Mouse (Mus musculus): Measurements from ENCODE around the gene Myh7b. TPM values are rescaled to one million over a fixed set of nuclear protein-coding genes. Genes with fewer than 3 reads are reported as not detected.

Myh7b gene
- polyA plus RNA-seq, 1 experiment from 2014 or later = 0.69 TPM

- WGBS = 89% methylated on average over 9 of the region's 9 CpGs
- no peak for DNase-seq (ENCODE audit: low spot score)
- no peak overlapping the region for H3K4me3 ChIP-seq
- no peak overlapping the region for H3K27ac ChIP-seq
- H3K9me3 ChIP-seq = no peaks in the 10 kb centered on the region
- H3K36me3 ChIP-seq = no peaks in the 10 kb centered on the region
- peaks cover 16% of the 10 kb centered on the region for H3K4me1 ChIP-seq (replicated peaks)
- H3K27me3 ChIP-seq (ENCODE audit: insufficient read depth, poor library complexity, severe bottlenecking) = peaks cover 20% of the 10 kb centered on the region
Measured at GRCm38 (mm10) chr2:155611834-155612550, 980 bp downstream of the Myh7b start.

DNA sequence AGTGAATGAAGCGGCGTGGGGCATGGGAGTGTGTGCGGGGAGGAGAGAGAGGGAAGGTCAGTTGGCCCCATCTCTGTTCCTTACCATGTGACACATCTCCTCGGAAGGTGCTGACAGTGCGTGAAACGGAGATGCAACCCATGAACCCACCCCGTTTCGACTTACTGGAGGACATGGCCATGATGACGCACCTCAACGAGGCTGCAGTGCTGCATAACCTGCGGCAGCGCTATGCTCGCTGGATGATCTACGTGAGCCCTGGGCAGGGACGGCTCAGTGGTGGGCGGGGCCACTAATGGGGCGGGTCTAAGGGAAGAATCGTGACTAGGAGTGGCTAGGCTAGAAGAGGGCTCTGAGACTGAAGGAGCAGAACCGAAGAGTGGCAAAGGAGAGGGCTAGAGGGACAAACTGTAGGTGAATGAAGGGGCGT is 2.3 kb downstream of the Myh7b start:
- Histone ChIP-seq H3K27me3 (ENCODE audit: insufficient read depth, poor library complexity, severe bottlenecking) (peaks cover 24% of the 10 kb centered on the region), H3K27ac (peak overlapping the region; percentile 56), H3K36me3 (no peaks in the 10 kb centered on the region), H3K4me1 (replicated peaks) (peaks cover 16% of the 10 kb centered on the region), H3K4me3 (peak overlapping the region; percentile 49), H3K9me3 (no peaks in the 10 kb centered on the region)
- WGBS = 7% methylated on average over 20 of the region's 20 CpGs
- DNase-seq (ENCODE audit: low spot score) = peak; percentile 59

DNA sequence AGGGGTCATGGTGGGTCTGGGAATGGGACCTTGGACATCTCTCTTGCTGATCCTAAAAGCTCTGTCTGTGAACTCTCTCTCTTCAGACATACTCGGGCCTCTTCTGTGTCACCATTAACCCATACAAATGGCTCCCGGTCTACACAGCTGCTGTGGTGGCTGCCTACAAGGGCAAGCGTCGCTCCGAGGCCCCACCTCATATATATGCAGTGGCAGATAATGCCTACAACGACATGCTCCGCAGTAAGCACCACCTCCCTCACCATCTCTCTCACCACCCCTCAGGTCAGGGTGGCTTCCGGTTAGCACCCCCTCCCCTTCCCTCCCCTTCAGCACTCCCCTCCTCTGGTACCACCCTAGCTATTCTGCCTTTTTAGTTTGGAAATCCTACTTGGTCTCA is 2.9 kb downstream of the Myh7b start:
- Histone ChIP-seq H3K27me3 (ENCODE audit: insufficient read depth, poor library complexity, severe bottlenecking) (peaks cover 24% of the 10 kb centered on the region), H3K4me1 (replicated peaks) (peaks cover 16% of the 10 kb centered on the region), H3K4me3 (peak overlapping the region; percentile 49), H3K9me3 (no peaks in the 10 kb centered on the region), H3K27ac (peak overlapping the region; percentile 56), H3K36me3 (no peaks in the 10 kb centered on the region)
- WGBS = 72% methylated on average over 8 of the region's 8 CpGs
- DNase-seq (ENCODE audit: low spot score) = no peak

GRCm38 (mm10) chr2:155616971-155617370 is 6.0 kb downstream of the Myh7b start:
- H3K9me3 ChIP-seq = no peaks in the 10 kb centered on the region
- H3K4me3 ChIP-seq = no peak overlapping the region
- H3K27me3 ChIP-seq (ENCODE audit: insufficient read depth, poor library complexity, severe bottlenecking) = peaks cover 34% of the 10 kb centered on the region
- WGBS = 58% methylated on average over 6 of the region's 6 CpGs
- H3K27ac ChIP-seq = no peak overlapping the region
- no peak for DNase-seq (ENCODE audit: low spot score)
- H3K36me3 ChIP-seq = no peaks in the 10 kb centered on the region
- peaks cover 16% of the 10 kb centered on the region for H3K4me1 ChIP-seq (replicated peaks)

- Histone ChIP-seq H3K9me3 (no peaks in the 10 kb centered on the region), H3K4me3 (no peak overlapping the region), H3K27ac (no peak overlapping the region), H3K27me3 (ENCODE audit: insufficient read depth, poor library complexity, severe bottlenecking) (peaks cover 31% of the 10 kb centered on the region), H3K4me1 (replicated peaks) (peaks cover 6% of the 10 kb centered on the region; the same call in 1 of the 2 replicates), H3K36me3 (no peaks in the 10 kb centered on the region)
- DNase-seq (ENCODE audit: low spot score) = peak; percentile 88
- 21% methylated on average over 8 of the region's 8 CpGs for WGBS
Measured at GRCm38 (mm10) chr2:155619817-155620216, 8.8 kb downstream of the Myh7b start.

DNA sequence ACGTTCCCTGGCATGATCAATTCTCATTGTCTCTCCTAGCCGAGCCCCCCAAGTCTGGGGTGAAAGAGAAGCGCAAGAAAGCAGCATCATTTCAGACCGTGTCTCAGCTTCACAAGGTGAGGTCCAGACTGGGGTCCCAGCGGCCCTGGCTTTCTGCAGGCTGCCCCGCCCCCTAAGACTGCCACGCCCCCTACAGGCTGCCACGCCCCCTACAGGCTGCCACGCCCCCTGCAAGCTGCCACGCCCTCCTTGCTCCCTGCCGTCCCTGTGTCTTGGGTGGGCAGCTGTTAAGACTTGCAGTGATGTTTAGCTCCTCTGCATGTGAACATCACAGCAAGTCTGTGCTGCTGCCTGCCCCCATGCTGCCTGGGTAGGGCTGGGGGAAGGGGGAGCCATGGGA is 11.6 kb downstream of the Myh7b start:
- Histone ChIP-seq H3K4me3 (no peak overlapping the region), H3K27ac (no peak overlapping the region), H3K36me3 (no peaks in the 10 kb centered on the region), H3K9me3 (no peaks in the 10 kb centered on the region), H3K27me3 (ENCODE audit: insufficient read depth, poor library complexity, severe bottlenecking) (peaks cover 55% of the 10 kb centered on the region), H3K4me1 (replicated peaks) (peaks cover 15% of the 10 kb centered on the region)
- 27% methylated on average over 11 of the region's 11 CpGs for WGBS
- no peak for DNase-seq (ENCODE audit: low spot score)

DNA sequence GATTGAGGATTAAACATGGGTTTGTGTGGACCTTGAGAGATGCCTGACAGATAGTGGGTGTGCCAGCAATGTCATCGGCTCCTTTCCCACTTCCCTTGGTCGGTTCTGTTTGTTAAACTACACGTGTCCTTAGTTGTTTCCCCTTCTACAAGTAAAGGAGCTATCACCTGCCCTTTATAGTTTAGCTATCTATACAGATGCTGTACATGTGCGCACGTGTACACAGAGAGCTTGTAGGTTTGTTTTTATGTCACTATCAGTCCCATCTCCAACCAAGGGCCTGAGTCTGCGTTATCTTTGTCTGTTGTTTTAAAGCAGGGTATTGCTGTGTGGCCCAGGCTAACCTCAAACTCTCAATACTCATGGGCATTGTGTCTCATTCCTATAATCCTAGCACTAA is 13.0 kb downstream of the Myh7b start:
- no peak for DNase-seq (ENCODE audit: low spot score)
- Histone ChIP-seq H3K4me1 (replicated peaks) (peaks cover 22% of the 10 kb centered on the region), H3K36me3 (0 out of 2 replicates have a peak, but pooled peaks cover 3% of the 10 kb centered on the region), H3K9me3 (no peaks in the 10 kb centered on the region), H3K4me3 (no peak overlapping the region), H3K27me3 (ENCODE audit: insufficient read depth, poor library complexity, severe bottlenecking) (peaks cover 67% of the 10 kb centered on the region), H3K27ac (no peak overlapping the region)
- 88% methylated on average over 6 of the region's 6 CpGs for WGBS

- WGBS = 40% methylated on average over 10 of the region's 10 CpGs
- 0 out of 2 replicates have a peak, but pooled peaks cover 3% of the 10 kb centered on the region for H3K36me3 ChIP-seq
- peaks cover 75% of the 10 kb centered on the region for H3K27me3 ChIP-seq (ENCODE audit: insufficient read depth, poor library complexity, severe bottlenecking)
- DNase-seq (ENCODE audit: low spot score) = peak; percentile 35
- H3K4me1 ChIP-seq (replicated peaks) = peaks cover 30% of the 10 kb centered on the region
- H3K9me3 ChIP-seq = no peaks in the 10 kb centered on the region
- H3K4me3 ChIP-seq = no peak overlapping the region
- no peak overlapping the region for H3K27ac ChIP-seq
Measured at GRCm38 (mm10) chr2:155624730-155625129, 13.7 kb downstream of the Myh7b start.

DNA sequence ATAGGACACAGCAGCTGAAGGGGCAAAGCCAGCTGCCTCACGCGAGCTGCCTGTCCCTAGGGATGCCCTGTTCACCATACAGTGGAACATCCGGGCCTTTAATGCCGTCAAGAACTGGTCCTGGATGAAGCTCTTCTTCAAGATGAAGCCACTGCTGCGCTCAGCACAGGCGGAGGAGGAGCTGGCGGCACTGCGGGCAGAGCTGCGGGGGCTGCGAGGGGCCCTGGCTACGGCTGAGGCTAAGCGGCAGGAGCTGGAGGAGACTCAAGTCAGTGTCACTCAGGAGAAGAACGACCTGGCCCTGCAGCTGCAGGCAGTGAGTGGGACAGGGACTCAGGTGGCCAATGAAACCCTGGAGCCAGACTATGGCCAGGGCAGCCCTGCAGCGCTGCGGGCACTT is 15.3 kb downstream of the Myh7b start:
- Histone ChIP-seq H3K9me3 (no peaks in the 10 kb centered on the region), H3K4me3 (no peak overlapping the region), H3K36me3 (peaks cover 5% of the 10 kb centered on the region; the same call in 1 of the 2 replicates), H3K4me1 (replicated peaks) (peaks cover 45% of the 10 kb centered on the region), H3K27ac (no peak overlapping the region), H3K27me3 (ENCODE audit: insufficient read depth, poor library complexity, severe bottlenecking) (peaks cover 81% of the 10 kb centered on the region)
- peak; percentile 9 for DNase-seq (ENCODE audit: low spot score)
- 45% methylated on average over 15 of the region's 15 CpGs for WGBS

DNA sequence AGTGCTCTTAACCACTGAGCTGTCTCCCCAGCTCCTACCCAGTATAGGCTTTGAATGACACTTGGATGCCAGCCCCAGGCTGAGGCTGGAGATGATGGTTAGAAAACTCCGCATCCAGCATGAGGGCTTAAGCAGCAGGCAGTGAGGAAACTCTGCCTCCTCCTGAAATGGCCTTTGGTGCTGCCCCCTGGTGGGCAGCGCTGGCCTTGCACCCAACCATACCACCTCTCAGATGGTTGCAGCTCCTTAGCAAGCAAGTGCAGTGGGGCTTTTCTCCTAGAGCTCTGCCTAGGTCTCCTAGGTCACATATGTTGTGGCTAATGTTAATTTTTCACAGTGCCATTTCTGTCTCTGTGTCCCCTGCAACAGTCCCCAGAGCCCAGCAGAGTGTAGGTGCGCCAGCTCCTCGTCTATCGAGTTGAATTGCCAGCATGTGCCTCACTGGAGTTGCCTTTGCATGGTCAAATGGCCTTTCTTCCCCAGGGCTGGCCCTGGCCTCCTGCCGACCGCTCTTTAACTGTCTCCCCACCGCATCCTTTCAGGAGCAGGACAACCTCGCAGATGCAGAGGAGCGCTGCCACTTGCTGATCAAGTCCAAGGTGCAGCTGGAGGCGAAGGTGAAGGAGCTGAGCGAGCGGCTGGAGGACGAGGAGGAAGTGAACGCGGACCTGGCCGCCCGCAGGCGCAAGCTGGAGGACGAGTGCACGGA is 16.2 kb downstream of the Myh7b start:
- Histone ChIP-seq H3K27ac (no peak overlapping the region), H3K27me3 (ENCODE audit: insufficient read depth, poor library complexity, severe bottlenecking) (peaks cover 89% of the 10 kb centered on the region), H3K36me3 (peaks cover 14% of the 10 kb centered on the region), H3K4me1 (replicated peaks) (peaks cover 52% of the 10 kb centered on the region), H3K9me3 (no peaks in the 10 kb centered on the region), H3K4me3 (no peak overlapping the region)
- DNase-seq (ENCODE audit: low spot score) = peak; percentile 85
- 41% methylated on average over 21 of the region's 21 CpGs for WGBS

- H3K27ac ChIP-seq = no peak overlapping the region
- DNase-seq (ENCODE audit: low spot score) = no peak
- 81% methylated on average over 9 of the region's 9 CpGs for WGBS
- H3K36me3 ChIP-seq = peaks cover 23% of the 10 kb centered on the region
- H3K4me1 ChIP-seq (replicated peaks) = peaks cover 55% of the 10 kb centered on the region
- no peak overlapping the region for H3K4me3 ChIP-seq
- H3K9me3 ChIP-seq = no peaks in the 10 kb centered on the region
- peaks cover 92% of the 10 kb centered on the region for H3K27me3 ChIP-seq (ENCODE audit: insufficient read depth, poor library complexity, severe bottlenecking)
Measured at GRCm38 (mm10) chr2:155628112-155628511, 17.1 kb downstream of the Myh7b start.

- WGBS = 72% methylated on average over 13 of the region's 13 CpGs
- Histone ChIP-seq H3K36me3 (peaks cover 27% of the 10 kb centered on the region), H3K9me3 (no peaks in the 10 kb centered on the region), H3K4me3 (no peak overlapping the region), H3K27me3 (ENCODE audit: insufficient read depth, poor library complexity, severe bottlenecking) (peaks cover 92% of the 10 kb centered on the region), H3K4me1 (replicated peaks) (peaks cover 56% of the 10 kb centered on the region), H3K27ac (peak overlapping the region; percentile 70; the same call in 1 of the 2 replicates)
- DNase-seq (ENCODE audit: low spot score) = no peak
Measured at GRCm38 (mm10) chr2:155628519-155628918, 17.5 kb downstream of the Myh7b start.

GRCm38 (mm10) chr2:155629231-155629661 is 18.2 kb downstream of the Myh7b start:
- H3K4me3 ChIP-seq = peak overlapping the region; percentile 52
- peaks cover 56% of the 10 kb centered on the region for H3K4me1 ChIP-seq (replicated peaks)
- H3K27me3 ChIP-seq (ENCODE audit: insufficient read depth, poor library complexity, severe bottlenecking) = peaks cover 95% of the 10 kb centered on the region
- peak; percentile 54 for DNase-seq (ENCODE audit: low spot score)
- H3K27ac ChIP-seq = peak overlapping the region; percentile 70
- peaks cover 35% of the 10 kb centered on the region for H3K36me3 ChIP-seq
- WGBS = under 1% methylated on average over 35 of the region's 35 CpGs
- no peaks in the 10 kb centered on the region for H3K9me3 ChIP-seq
